Comparison of ENCODE assay signal across 9 mouse cellular contexts in the genomic region with DNA sequence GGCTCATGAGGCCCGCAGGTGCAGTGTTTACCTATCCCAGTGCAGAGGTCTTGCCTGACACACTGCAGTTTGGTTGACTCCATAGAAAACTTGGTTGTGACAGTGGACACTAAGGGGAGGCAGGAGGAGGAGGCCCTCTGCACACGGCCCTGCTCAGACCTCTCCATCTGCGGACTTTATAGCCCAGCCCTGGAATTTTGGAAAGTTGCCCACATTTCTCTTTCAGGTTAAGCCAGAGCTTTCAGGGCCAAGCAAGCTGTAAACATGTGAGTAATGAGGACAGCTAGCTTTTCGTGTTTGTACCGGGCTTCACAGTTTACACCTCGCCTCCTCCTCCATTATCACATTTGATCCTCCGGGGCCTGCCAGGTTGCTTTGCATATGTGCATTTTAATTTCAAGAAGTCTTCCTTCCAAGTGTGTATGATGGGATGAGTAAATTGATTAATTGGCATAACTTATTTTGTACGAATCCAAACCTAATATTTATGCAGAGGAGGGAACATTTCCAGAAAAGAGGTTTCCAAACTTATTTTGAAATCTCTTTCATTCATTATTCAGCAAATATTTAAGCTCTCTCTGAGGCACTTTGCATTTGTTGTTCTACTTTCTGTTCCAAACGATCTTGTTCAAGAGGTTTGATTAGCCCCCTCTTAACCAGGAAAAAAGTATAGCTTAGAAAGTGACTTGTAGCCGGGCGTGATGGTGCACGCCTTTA.
A peak's percentile ranks its signal among the peaks of the same experiment; 100 is the strongest.
DNase-seq lines count a peak whose midpoint lies in the region; ATAC-seq and TF ChIP-seq lines count a peak whose summit lies in the region.
"Had no signal": no experiment of that assay in that cellular context is flagged by ENCODE, and none has a peak within 500 bp of the region (broad histone marks: within the 10 kb centered on the region; RNA-seq: fewer than 3 reads in every experiment).

No protein-coding gene starts in this region.

- no peak overlapping the region for H3K4me3 ChIP-seq in forebrain, embryonic 13.5 days
- H3K4me3 ChIP-seq in forebrain, embryonic 10.5 days, result no peak overlapping the region
- no peak overlapping the region for H3K4me3 ChIP-seq in midbrain, postnatal 0 days (ENCODE audit: low read depth, low read length)
- no peak overlapping the region for H3K4me3 ChIP-seq in midbrain, embryonic 13.5 days (replicated peaks)
- no peak overlapping the region for H3K4me3 ChIP-seq in neural tube, embryonic 14.5 days (ENCODE audit: low read depth, low read length)

- no peak for TF ChIP-seq CTCF in midbrain, postnatal 0 days (IDR thresholded peaks at IDR 0.05)

- no peaks in the 10 kb centered on the region for H3K27me3 ChIP-seq in forebrain, embryonic 13.5 days
- peaks cover 11% of the 10 kb centered on the region; the same call in 1 of the 2 replicates for H3K27me3 ChIP-seq in forebrain, embryonic 10.5 days (ENCODE audit: poor library complexity, severe bottlenecking)
- H3K27me3 ChIP-seq in midbrain, postnatal 0 days (ENCODE audit: insufficient read depth, low read length), result no peaks in the 10 kb centered on the region
- no peaks in the 10 kb centered on the region for H3K27me3 ChIP-seq in midbrain, embryonic 13.5 days
- H3K27me3 ChIP-seq in neural tube, embryonic 14.5 days (ENCODE audit: control insufficient read depth, insufficient read depth, low read length), result no peaks in the 10 kb centered on the region
- H3K27me3 ChIP-seq: CH12.LX had no signal

- no peak overlapping the region for H3K9ac ChIP-seq in forebrain, embryonic 13.5 days
- H3K9ac ChIP-seq in midbrain, postnatal 0 days (replicated peaks; ENCODE audit: low read length, poor library complexity, severe bottlenecking), result no peak overlapping the region
- H3K9ac ChIP-seq in midbrain, embryonic 13.5 days (replicated peaks), result no peak overlapping the region
- no peak overlapping the region for H3K9ac ChIP-seq in neural tube, embryonic 14.5 days (replicated peaks; ENCODE audit: low read depth, low read length)

- ATAC-seq in forebrain, embryonic 13.5 days, result peak; percentile 71
- ATAC-seq in midbrain, postnatal 0 days (ENCODE audit: low FRiP score), result no peak
- ATAC-seq in midbrain, embryonic 13.5 days, result no peak
- peak; percentile 33; the same call in 1 of the 2 replicates for ATAC-seq in neural tube, embryonic 14.5 days (ENCODE audit: low read depth)

- H3K9me3 ChIP-seq in forebrain, embryonic 13.5 days (replicated peaks), result no peaks in the 10 kb centered on the region
- no peaks in the 10 kb centered on the region for H3K9me3 ChIP-seq in forebrain, embryonic 10.5 days
- H3K9me3 ChIP-seq in midbrain, postnatal 0 days (ENCODE audit: low read length), result no peaks in the 10 kb centered on the region
- no peaks in the 10 kb centered on the region for H3K9me3 ChIP-seq in midbrain, embryonic 13.5 days
- H3K9me3 ChIP-seq in neural tube, embryonic 14.5 days (ENCODE audit: control insufficient read depth, low read length), result no peaks in the 10 kb centered on the region

- H3K27ac ChIP-seq in forebrain, embryonic 13.5 days, result peak overlapping the region; percentile 35; the same call in 1 of the 2 replicates
- H3K27ac ChIP-seq in forebrain, embryonic 10.5 days, result no peak overlapping the region
- H3K27ac ChIP-seq in midbrain, postnatal 0 days (ENCODE audit: low read depth, low read length), result no peak overlapping the region
- H3K27ac ChIP-seq in midbrain, embryonic 13.5 days, result no peak overlapping the region
- H3K27ac ChIP-seq in neural tube, embryonic 14.5 days (ENCODE audit: low read depth, low read length), result no peak overlapping the region

- intact Hi-C loops in left cerebral cortex, postnatal 14 days (cut with DNase I), result no loop called here

- peaks cover 25% of the 10 kb centered on the region for H3K4me1 ChIP-seq in forebrain, embryonic 13.5 days
- H3K4me1 ChIP-seq in forebrain, embryonic 10.5 days, result peaks cover 19% of the 10 kb centered on the region
- 0 out of 2 replicates have a peak, but pooled peaks cover 4% of the 10 kb centered on the region for H3K4me1 ChIP-seq in midbrain, postnatal 0 days (ENCODE audit: insufficient read depth, low read length)
- H3K4me1 ChIP-seq in midbrain, embryonic 13.5 days (replicated peaks), result peaks cover 12% of the 10 kb centered on the region
- H3K4me1 ChIP-seq in neural tube, embryonic 14.5 days (ENCODE audit: control insufficient read depth, insufficient read depth, low read length), result peaks cover 7% of the 10 kb centered on the region; the same call in 1 of the 2 replicates

- no peak overlapping the region for H3K4me2 ChIP-seq in forebrain, embryonic 13.5 days
- H3K4me2 ChIP-seq in midbrain, postnatal 0 days (ENCODE audit: low read depth, low read length, poor library complexity, severe bottlenecking), result no peak overlapping the region
- H3K4me2 ChIP-seq in midbrain, embryonic 13.5 days (replicated peaks), result no peak overlapping the region
- no peak overlapping the region for H3K4me2 ChIP-seq in neural tube, embryonic 14.5 days (ENCODE audit: low read depth, low read length)

- H3K36me3 ChIP-seq in forebrain, embryonic 13.5 days (ENCODE audit: poor library complexity, severe bottlenecking), result peaks cover 42% of the 10 kb centered on the region
- peaks cover 16% of the 10 kb centered on the region for H3K36me3 ChIP-seq in forebrain, embryonic 10.5 days (replicated peaks)
- H3K36me3 ChIP-seq in midbrain, postnatal 0 days (ENCODE audit: insufficient read depth, low read length), result peaks cover 41% of the 10 kb centered on the region
- peaks cover 34% of the 10 kb centered on the region for H3K36me3 ChIP-seq in midbrain, embryonic 13.5 days
- peaks cover 18% of the 10 kb centered on the region for H3K36me3 ChIP-seq in neural tube, embryonic 14.5 days (ENCODE audit: control insufficient read depth, insufficient read depth, low read length)

- 58% methylated on average over 12 of the region's 12 CpGs for WGBS in forebrain, embryonic 13.5 days
- 87% methylated on average over 12 of the region's 12 CpGs for WGBS in forebrain, embryonic 10.5 days
- 63% methylated on average over 12 of the region's 12 CpGs for WGBS in midbrain, postnatal 0 days
- WGBS in midbrain, embryonic 13.5 days, result 82% methylated on average over 12 of the region's 12 CpGs
- WGBS in neural tube, embryonic 14.5 days, result 68% methylated on average over 12 of the region's 12 CpGs

- DNase-seq in forebrain, embryonic 10.5 days (ENCODE audit: extremely low spot score, low spot score), result no peak
- DNase-seq in midbrain, postnatal 0 days (ENCODE audit: low spot score), result peak; percentile 63
- DNase-seq in kidney, adult 9 months, result peak; percentile 92
- no peak for DNase-seq in thymus, postnatal 25 days
- no peak for DNase-seq in left cerebral cortex, postnatal 14 days (ENCODE audit: low spot score in 2 of 2)

Comparison
In these comparisons a context has a peak if more than half of its experiments do, and no peak if none do; other contexts are left out.
1. ATAC-seq: peak in forebrain, embryonic 13.5 days (single experiment) and neural tube, embryonic 14.5 days (single experiment); none in midbrain, postnatal 0 days (single experiment) and midbrain, embryonic 13.5 days (single experiment).
2. DNase-seq: peak in midbrain, postnatal 0 days (single experiment) and kidney, adult 9 months (single experiment); none in forebrain, embryonic 10.5 days (single experiment), thymus, postnatal 25 days (single experiment) and left cerebral cortex, postnatal 14 days (0 of 2).